Mouse (Mus musculus) left cerebral cortex, postnatal 25 days (tissue): ENCODE results near the gene Fam13c. TPM values are rescaled to one million over a fixed set of nuclear protein-coding genes. Genes with fewer than 3 reads are reported as not detected.
A peak's percentile ranks its signal among the peaks of the same experiment; 100 is the strongest.

Source experiments
- DNase-seq, 2 experiments: peaks; one replicate each; pipeline ENCODE4 v3.0.0; 2022; ENCODE audit warnings: low spot score in 2 of 2, mixed read lengths in 1 of 2
- intact Hi-C: fragments of 180-260 bp; cut with DNase I; formaldehyde crosslinking; loops from one replicate; pipeline ENCODE4 v1.15.1; 2025
- total RNA-seq, 2 experiments: library from RNA; stranded (reverse); gene quantifications; 2 replicates each; pipeline ENCODE4 v1.2.3; 2021

The Fam13c gene
- total RNA-seq, 2 experiments from 2014 or later: 59.4 to 60.7 TPM

DNA sequence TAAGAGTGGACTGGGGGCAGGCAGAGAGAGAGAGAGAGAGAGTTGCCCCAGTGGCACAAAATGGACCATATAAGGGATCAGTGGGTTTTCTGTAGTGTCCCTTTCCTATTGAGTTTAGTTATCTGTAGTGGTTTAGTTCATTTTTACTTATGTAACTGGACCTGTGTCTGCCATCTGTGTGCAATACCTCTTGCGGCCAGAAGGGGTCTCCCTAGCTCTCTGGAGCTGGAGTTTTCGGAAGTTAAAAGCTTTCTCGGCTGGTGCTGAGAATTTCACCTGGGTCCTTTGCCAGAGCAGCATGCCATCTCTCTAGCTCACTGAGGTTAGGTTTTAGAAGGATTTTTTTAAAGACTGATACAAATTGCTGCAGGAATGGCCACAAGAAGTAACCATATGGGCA, 67.6 kb downstream of the Fam13c start:
- no peak for DNase-seq
- intact Hi-C loops: no loop called here

GRCm38 (mm10) chr10:70514848-70515247, 74.6 kb downstream of the Fam13c start:
- DNase-seq: peak in 1 of 2 experiments; percentile 86
- intact Hi-C loops: no loop called here

- no peak for DNase-seq
- intact Hi-C loops: no loop called here
Observed at GRCm38 (mm10) chr10:70516661-70517060, 76.4 kb downstream of the Fam13c start.

- intact Hi-C loops: loop anchor here (5.0 kb wide), 1 partner anchor 77 kb away; the partner anchor contains the start of gene Fam13c
- peak in 1 of 2 experiments; percentile 74 for DNase-seq
Observed at GRCm38 (mm10) chr10:70519640-70520099, 79.4 kb downstream of the Fam13c start.

- DNase-seq: peak; percentile 48 to 77
- intact Hi-C loops: loop anchor here (5.0 kb wide), 1 partner anchor 78 kb away; the partner anchor contains the start of gene Fam13c
Observed at GRCm38 (mm10) chr10:70520143-70521131, 80.2 kb downstream of the Fam13c start.

- intact Hi-C loops: loop anchor here (5.0 kb wide), 1 partner anchor 79 kb away; the partner anchor contains the start of gene Fam13c
- no peak for DNase-seq
Observed at GRCm38 (mm10) chr10:70521379-70521778, 81.1 kb downstream of the Fam13c start.

- DNase-seq: peak; percentile 43 to 91
- intact Hi-C loops: loop anchor here (2.0 kb wide), 1 partner anchor 74 kb away; no protein-coding TSS in a partner anchor
Observed at GRCm38 (mm10) chr10:70530185-70530823, 90.0 kb downstream of the Fam13c start.

DNA sequence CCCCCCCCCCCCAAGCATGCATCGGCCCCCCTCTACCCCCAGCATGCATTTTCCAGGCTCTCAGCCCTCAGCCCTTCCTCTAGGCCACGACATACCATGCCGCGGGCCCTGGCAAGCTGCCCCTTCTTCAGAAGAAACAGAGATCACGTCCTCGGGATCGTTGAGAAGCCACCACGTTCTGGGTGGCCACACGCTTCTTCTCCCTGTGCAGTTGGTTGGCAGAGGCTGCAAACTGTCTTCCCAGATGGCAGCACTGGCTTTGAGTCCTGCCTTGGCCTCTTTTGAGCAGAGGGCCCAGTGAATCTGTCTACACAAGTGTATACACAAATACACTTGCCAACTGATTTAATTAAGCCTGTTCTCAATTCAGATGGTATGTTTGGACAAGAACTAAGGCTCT, 92.0 kb downstream of the Fam13c start:
- DNase-seq: peak in 1 of 2 experiments; percentile 66
- intact Hi-C loops: loop anchor here (2.0 kb wide), 1 partner anchor 163 kb away; no protein-coding TSS in a partner anchor

DNA sequence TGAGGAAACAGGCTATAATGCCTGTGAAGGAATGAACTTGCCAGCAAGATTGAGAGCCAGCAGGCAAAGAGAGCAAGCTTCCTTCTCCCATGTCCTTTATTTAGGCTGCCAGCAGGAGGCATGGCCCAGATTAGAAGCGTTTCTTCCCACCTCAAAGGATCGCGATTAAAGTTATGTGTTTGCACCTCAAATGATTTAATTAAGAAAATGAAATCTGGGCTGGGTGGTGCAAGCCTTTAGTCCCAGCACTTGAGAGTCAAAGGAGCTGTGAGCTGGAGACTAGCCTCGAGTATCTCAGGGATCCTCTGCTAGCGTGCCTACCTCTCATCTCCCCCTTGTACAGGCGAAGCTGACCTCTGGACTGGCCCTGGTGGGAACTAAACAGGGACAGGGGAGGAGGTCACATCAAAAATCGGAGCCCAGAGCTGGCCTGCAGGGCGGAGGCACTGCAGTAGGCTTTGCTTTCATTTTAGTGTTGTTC, 93.1 kb downstream of the Fam13c start:
- DNase-seq: peak in 1 of 2 experiments; percentile 75
- intact Hi-C loops: loop anchor here (2.0 kb wide), 1 partner anchor 165 kb away; no protein-coding TSS in a partner anchor

GRCm38 (mm10) chr10:70533986-70534385, 93.7 kb downstream of the Fam13c start:
- no peak for DNase-seq
- intact Hi-C loops: loop anchor here (2.0 kb wide), 1 partner anchor 165 kb away; no protein-coding TSS in a partner anchor

DNA sequence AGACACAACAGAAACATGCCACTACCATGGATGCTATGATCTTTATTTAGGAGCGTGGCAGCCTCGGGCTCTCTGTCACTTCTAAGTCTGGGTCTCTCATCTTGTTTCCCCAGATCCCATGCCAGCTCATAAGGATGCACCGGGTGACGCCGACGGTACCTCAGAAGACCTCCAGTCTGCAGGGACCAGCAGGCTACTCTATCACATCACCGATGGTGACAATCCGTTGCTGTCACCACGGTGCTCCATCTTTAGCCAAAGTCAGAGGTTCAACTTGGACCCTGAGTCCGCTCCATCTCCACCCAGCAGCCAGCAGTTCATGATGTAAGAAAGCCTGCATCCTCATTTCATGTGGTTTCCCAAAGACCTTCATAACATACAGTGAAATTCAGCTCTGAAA, 94.3 kb downstream of the Fam13c start:
- intact Hi-C loops: no loop called here
- no peak for DNase-seq

DNA sequence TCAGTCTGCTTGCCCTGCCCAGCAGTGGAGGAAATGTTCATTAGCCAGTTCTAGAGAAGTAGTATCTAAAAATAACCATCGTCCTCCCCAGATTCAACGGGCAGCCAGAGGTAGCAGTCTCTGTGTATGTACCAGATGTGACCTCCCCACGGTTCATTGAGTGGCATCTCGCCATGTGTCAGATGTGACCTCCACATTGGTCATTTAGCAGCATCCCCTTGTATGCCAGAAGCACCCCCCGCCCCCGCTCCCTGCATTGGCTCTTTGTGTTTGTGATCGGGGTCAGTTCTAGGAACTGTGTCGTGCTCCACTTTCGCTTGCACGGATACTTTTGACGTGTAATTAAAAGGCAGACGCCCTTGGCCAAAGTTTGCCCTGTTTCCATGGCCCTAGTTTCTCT, 95.1 kb downstream of the Fam13c start:
- no peak for DNase-seq

GRCm38 (mm10) chr10:70537694-70538093, 97.4 kb downstream of the Fam13c start:
- intact Hi-C loops: no loop called here
- no peak for DNase-seq

More for the DNA sequence above, 95.1 kb downstream of the Fam13c start:
- intact Hi-C loops: no loop called here

GRCm38 (mm10) chr10:70539251-70539650, 99.0 kb downstream of the Fam13c start:
- no peak for DNase-seq
- intact Hi-C loops: no loop called here

- peak in 1 of 2 experiments; percentile 31 for DNase-seq
- intact Hi-C loops: no loop called here
Observed at GRCm38 (mm10) chr10:70540456-70541195, 100.3 kb downstream of the Fam13c start.

DNA sequence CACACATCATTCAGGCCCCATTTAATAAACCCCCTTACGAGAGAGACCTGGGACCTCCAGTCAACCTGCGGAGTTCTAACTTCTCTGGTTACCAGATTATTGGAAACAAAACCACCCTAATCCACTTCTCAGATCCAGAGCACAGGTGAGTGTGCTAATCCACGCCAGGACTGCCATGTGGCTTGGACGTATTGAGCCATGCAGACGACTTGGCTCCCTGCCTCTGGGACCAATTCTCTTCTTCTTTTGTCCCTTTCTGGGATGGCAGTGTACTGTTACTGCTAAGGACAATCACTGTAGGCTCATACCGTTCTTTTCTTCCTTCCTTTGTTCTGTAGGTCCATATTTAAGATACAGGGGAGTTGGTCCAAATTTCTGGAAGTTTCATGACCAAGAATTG, 102.6 kb downstream of the Fam13c start:
- no peak for DNase-seq
- intact Hi-C loops: no loop called here

DNA sequence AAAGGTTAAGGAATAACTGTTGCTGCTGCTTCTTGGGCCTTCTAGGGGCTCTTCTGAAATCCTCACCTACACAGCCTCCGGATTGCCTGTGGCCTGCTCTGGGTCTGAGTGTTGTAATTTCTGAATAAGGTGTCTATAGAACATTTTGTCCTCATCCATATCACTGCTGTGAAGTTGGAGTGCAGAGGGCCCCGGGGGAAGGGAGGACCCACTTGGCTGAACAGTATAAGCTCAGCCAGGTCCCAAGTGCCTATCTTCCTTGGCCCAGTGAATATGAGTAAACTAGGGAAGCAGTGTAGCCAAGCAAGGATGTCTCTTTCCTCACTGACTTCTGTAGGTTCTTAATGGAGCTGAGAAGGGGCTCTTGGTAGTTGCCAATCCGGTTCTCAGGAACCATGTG, 112.2 kb downstream of the Fam13c start:
- intact Hi-C loops: no loop called here
- DNase-seq: no peak

- intact Hi-C loops: loop anchor here (2.0 to 10.0 kb wide), 4 partner anchors 201 to 651 kb away; no protein-coding TSS in a partner anchor
- DNase-seq: peak; percentile 65 to 82
Observed at GRCm38 (mm10) chr10:70563636-70564035, 123.4 kb downstream of the Fam13c start.
